Mouse (Mus musculus) limb, embryonic 10.5 days (tissue): Measurements from ENCODE around the gene Ankrd11. TPM values are rescaled to one million over a fixed set of nuclear protein-coding genes. Genes with fewer than 3 reads are reported as not detected.
"Not testable (repeated sequence)": the region's sequence is repeated elsewhere in the genome, so short reads cannot be mapped to it uniquely, and the experiment has no call there.

Experiments used
- DNase-seq: peaks from one replicate; pipeline ENCODE4 v3.0.0-alpha.2; 2017; ENCODE audit warnings: low spot score
- H3K27ac ChIP-seq: fragments of 300-500 bp; sonication (generic); 2 replicates; pipeline ENCODE4 v1.5.1; 2016; ENCODE audit warnings: mild to moderate bottlenecking
- H3K27me3 ChIP-seq: fragments of 300-500 bp; sonication (generic); 2 replicates; pipeline ENCODE4 v1.6.1; 2016; ENCODE audit warnings: low read depth, mild to moderate bottlenecking; ENCODE audit not compliant: poor library complexity, severe bottlenecking
- H3K36me3 ChIP-seq: fragments of 300-500 bp; sonication (generic); 2 replicates; pipeline ENCODE4 v1.6.1; 2016; ENCODE audit warnings: mild to moderate bottlenecking, moderate library complexity
- H3K4me1 ChIP-seq: fragments of 300-500 bp; sonication (generic); 2 replicates; pipeline ENCODE4 v1.6.1; 2016
- H3K4me3 ChIP-seq: fragments of 300-500 bp; sonication (generic); 2 replicates; pipeline ENCODE4 v1.5.1; 2016; ENCODE audit warnings: mild to moderate bottlenecking, moderate library complexity
- H3K9me3 ChIP-seq: fragments of 300-500 bp; sonication (generic); replicated peaks from 2 replicates; pipeline ENCODE4 v1.6.1; 2016; ENCODE audit warnings: mild to moderate bottlenecking
- WGBS: fragments of 180-500 bp; shearing (Covaris S2); methylation state at CpG from one replicate; pipeline ENCODE4 v1.1.7; 2016; 5-methylcytosine and 5-hydroxymethylcytosine counted together
- polyA plus RNA-seq: library from polyadenylated mRNA; unstranded; fragments of >200 nt; fragmentation: Nextera tagmentation; extraction: Ambion mirVana; gene quantifications from 2 replicates; pipeline ENCODE4 v1.2.1, GENCODE M21; 2016

The Ankrd11 gene
- polyA plus RNA-seq, 1 experiment from 2014 or later, result 54.8 TPM

GRCm38 (mm10) chr8:123036956-123037355, 5.1 kb downstream of the Ankrd11 start:
- Histone ChIP-seq H3K4me1 (peaks cover 37% of the 10 kb centered on the region), H3K36me3 (peaks cover 2% of the 10 kb centered on the region; the same call in 1 of the 2 replicates), H3K4me3 (no peak overlapping the region), H3K27me3 (no peaks in the 10 kb centered on the region), H3K27ac (no peak overlapping the region), H3K9me3 (no peaks in the 10 kb centered on the region)
- WGBS, result 71% methylated on average over 3 of the region's 3 CpGs
- no peak for DNase-seq

GRCm38 (mm10) chr8:123034171-123034570, 7.9 kb downstream of the Ankrd11 start:
- no peak overlapping the region for H3K27ac ChIP-seq
- H3K9me3 ChIP-seq, result no peaks in the 10 kb centered on the region
- H3K27me3 ChIP-seq, result no peaks in the 10 kb centered on the region
- no peak for DNase-seq
- 90% methylated on average over 6 of the region's 6 CpGs for WGBS
- peaks cover 21% of the 10 kb centered on the region for H3K4me1 ChIP-seq
- H3K36me3 ChIP-seq, result peaks cover 13% of the 10 kb centered on the region
- H3K4me3 ChIP-seq, result no peak overlapping the region

- Histone ChIP-seq H3K4me3 (no peak overlapping the region), H3K4me1 (peaks cover 21% of the 10 kb centered on the region), H3K27me3 (no peaks in the 10 kb centered on the region), H3K36me3 (peaks cover 16% of the 10 kb centered on the region), H3K27ac (no peak overlapping the region), H3K9me3 (no peaks in the 10 kb centered on the region)
- no peak for DNase-seq
Observed at GRCm38 (mm10) chr8:123033431-123033830, 8.6 kb downstream of the Ankrd11 start.

GRCm38 (mm10) chr8:123032730-123033129, 9.3 kb downstream of the Ankrd11 start:
- no peak overlapping the region for H3K4me3 ChIP-seq
- peaks cover 21% of the 10 kb centered on the region for H3K4me1 ChIP-seq
- no peak for DNase-seq

GRCm38 (mm10) chr8:123031321-123031978, 10.6 kb downstream of the Ankrd11 start:
- no peaks in the 10 kb centered on the region for H3K27me3 ChIP-seq

More at GRCm38 (mm10) chr8:123032730-123033129, 9.3 kb downstream of the Ankrd11 start:
- Histone ChIP-seq H3K9me3 (no peaks in the 10 kb centered on the region), H3K27me3 (no peaks in the 10 kb centered on the region), H3K27ac (no peak overlapping the region), H3K36me3 (peaks cover 22% of the 10 kb centered on the region)

GRCm38 (mm10) chr8:123030091-123030490, 12.0 kb downstream of the Ankrd11 start:
- not testable (repeated sequence) for H3K9me3 ChIP-seq, H3K4me3 ChIP-seq, H3K27me3 ChIP-seq, DNase-seq, H3K27ac ChIP-seq
- Histone ChIP-seq H3K36me3 (peaks cover 29% of the 10 kb centered on the region), H3K4me1 (peaks cover 12% of the 10 kb centered on the region; the same call in 1 of the 2 replicates)
- 77% methylated on average over 5 of the region's 5 CpGs for WGBS

More at GRCm38 (mm10) chr8:123031321-123031978, 10.6 kb downstream of the Ankrd11 start:
- peaks cover 12% of the 10 kb centered on the region; the same call in 1 of the 2 replicates for H3K4me1 ChIP-seq
- no peak overlapping the region for H3K4me3 ChIP-seq
- DNase-seq, result no peak
- peaks cover 25% of the 10 kb centered on the region for H3K36me3 ChIP-seq
- no peaks in the 10 kb centered on the region for H3K9me3 ChIP-seq
- H3K27ac ChIP-seq, result no peak overlapping the region
- 88% methylated on average over 7 of the region's 7 CpGs for WGBS

GRCm38 (mm10) chr8:123027786-123028185, 14.3 kb downstream of the Ankrd11 start:
- H3K36me3 ChIP-seq, result peaks cover 33% of the 10 kb centered on the region
- H3K4me3 ChIP-seq, result no peak overlapping the region
- H3K27ac ChIP-seq, result no peak overlapping the region
- H3K9me3 ChIP-seq, result no peaks in the 10 kb centered on the region
- DNase-seq, result no peak
- H3K4me1 ChIP-seq, result no peaks in the 10 kb centered on the region
- no peaks in the 10 kb centered on the region for H3K27me3 ChIP-seq
- 93% methylated on average over 8 of the region's 8 CpGs for WGBS

GRCm38 (mm10) chr8:123025951-123026351, 16.1 kb downstream of the Ankrd11 start:
- H3K4me1 ChIP-seq, result no peaks in the 10 kb centered on the region
- peaks cover 29% of the 10 kb centered on the region for H3K36me3 ChIP-seq
- no peaks in the 10 kb centered on the region for H3K9me3 ChIP-seq
- no peak for DNase-seq
- no peak overlapping the region for H3K27ac ChIP-seq
- no peak overlapping the region for H3K4me3 ChIP-seq
- no peaks in the 10 kb centered on the region for H3K27me3 ChIP-seq
- 86% methylated on average over 3 of the region's 3 CpGs for WGBS

GRCm38 (mm10) chr8:123024226-123024625, 17.9 kb downstream of the Ankrd11 start:
- Histone ChIP-seq H3K9me3 (no peaks in the 10 kb centered on the region), H3K36me3 (peaks cover 27% of the 10 kb centered on the region), H3K27me3 (no peaks in the 10 kb centered on the region), H3K4me1 (peaks cover 6% of the 10 kb centered on the region; the same call in 1 of the 2 replicates), H3K4me3 (no peak overlapping the region), H3K27ac (no peak overlapping the region)
- DNase-seq, result no peak
- 93% methylated on average over 2 of the region's 2 CpGs for WGBS

- H3K4me1 ChIP-seq, result peaks cover 13% of the 10 kb centered on the region
- H3K4me3 ChIP-seq, result no peak overlapping the region
- H3K9me3 ChIP-seq, result no peaks in the 10 kb centered on the region
- H3K27me3 ChIP-seq, result no peaks in the 10 kb centered on the region
- peaks cover 20% of the 10 kb centered on the region for H3K36me3 ChIP-seq
- no peak overlapping the region for H3K27ac ChIP-seq
- no peak for DNase-seq
- WGBS, result 86% methylated on average over 3 of the region's 3 CpGs
Observed at GRCm38 (mm10) chr8:123022727-123023126, 19.4 kb downstream of the Ankrd11 start.

- H3K4me3 ChIP-seq, result no peak overlapping the region
- peaks cover 22% of the 10 kb centered on the region for H3K36me3 ChIP-seq
- 82% methylated on average over 1 of the region's 1 CpGs for WGBS
- peaks cover 13% of the 10 kb centered on the region for H3K4me1 ChIP-seq
- H3K27ac ChIP-seq, result no peak overlapping the region
- H3K27me3 ChIP-seq, result no peaks in the 10 kb centered on the region
- no peaks in the 10 kb centered on the region for H3K9me3 ChIP-seq
- no peak for DNase-seq
Observed at GRCm38 (mm10) chr8:123021259-123021658, 20.8 kb downstream of the Ankrd11 start.

GRCm38 (mm10) chr8:123020859-123021258, 21.2 kb downstream of the Ankrd11 start:
- Histone ChIP-seq H3K9me3 (no peaks in the 10 kb centered on the region), H3K4me1 (peaks cover 16% of the 10 kb centered on the region), H3K27me3 (no peaks in the 10 kb centered on the region), H3K27ac (no peak overlapping the region), H3K36me3 (peaks cover 25% of the 10 kb centered on the region), H3K4me3 (no peak overlapping the region)
- WGBS, result 89% methylated on average over 2 of the region's 2 CpGs
- no peak for DNase-seq

GRCm38 (mm10) chr8:123020084-123020483, 22.0 kb downstream of the Ankrd11 start:
- H3K27me3 ChIP-seq, result no peaks in the 10 kb centered on the region
- H3K4me1 ChIP-seq, result peaks cover 17% of the 10 kb centered on the region
- 79% methylated on average over 2 of the region's 2 CpGs for WGBS
- H3K27ac ChIP-seq, result no peak overlapping the region
- DNase-seq, result no peak
- no peak overlapping the region for H3K4me3 ChIP-seq
- peaks cover 24% of the 10 kb centered on the region for H3K36me3 ChIP-seq
- no peaks in the 10 kb centered on the region for H3K9me3 ChIP-seq
